ENCODE assay signal across 22 mouse cellular contexts in genomic region chr7:88959332-88960124, GRCm38 (mm10).
DNase-seq lines count a peak whose midpoint lies in the region; ATAC-seq lines count a peak whose summit lies in the region.
"Had no signal": no experiment of that assay in that cellular context is flagged by ENCODE, and none has a peak within 500 bp of the region (broad histone marks: within the 10 kb centered on the region; RNA-seq: fewer than 3 reads in every experiment).

No protein-coding gene starts in this region.

- H3K4me2 ChIP-seq in embryonic facial prominence, embryonic 14.5 days (ENCODE audit: low read depth, low read length) = no peak overlapping the region
- no peak overlapping the region for H3K4me2 ChIP-seq in lung, embryonic 15.5 days
- H3K4me2 ChIP-seq in midbrain, embryonic 12.5 days (replicated peaks) = no peak overlapping the region
- H3K4me2 ChIP-seq in midbrain, embryonic 11.5 days = no peak overlapping the region
- H3K4me2 ChIP-seq: forebrain, embryonic 12.5 days; hindbrain, embryonic 14.5 days had no signal

- no peak overlapping the region for H3K27ac ChIP-seq in embryonic facial prominence, embryonic 14.5 days (replicated peaks; ENCODE audit: low read depth, low read length)
- H3K27ac ChIP-seq in embryonic facial prominence, embryonic 10.5 days (replicated peaks) = no peak overlapping the region
- H3K27ac ChIP-seq in lung, embryonic 15.5 days = no peak overlapping the region
- H3K27ac ChIP-seq in midbrain, embryonic 12.5 days (replicated peaks) = no peak overlapping the region
- no peak overlapping the region for H3K27ac ChIP-seq in midbrain, embryonic 11.5 days (ENCODE audit: low read depth, low read length)
- H3K27ac ChIP-seq: forebrain, embryonic 12.5 days; heart, embryonic 10.5 days; hindbrain, embryonic 10.5 days; hindbrain, embryonic 14.5 days had no signal

- H3K4me1 ChIP-seq in embryonic facial prominence, embryonic 14.5 days (ENCODE audit: control insufficient read depth, insufficient read depth, low read length) = peaks cover 9% of the 10 kb centered on the region; the same call in 1 of the 2 replicates
- H3K4me1 ChIP-seq in embryonic facial prominence, embryonic 10.5 days = peaks cover 7% of the 10 kb centered on the region; the same call in 1 of the 2 replicates
- 0 out of 2 replicates have a peak, but pooled peaks cover 4% of the 10 kb centered on the region for H3K4me1 ChIP-seq in lung, embryonic 15.5 days
- H3K4me1 ChIP-seq in midbrain, embryonic 12.5 days = peaks cover 4% of the 10 kb centered on the region; the same call in 1 of the 2 replicates
- peaks cover 3% of the 10 kb centered on the region; the same call in 1 of the 2 replicates for H3K4me1 ChIP-seq in midbrain, embryonic 11.5 days (ENCODE audit: control insufficient read depth, insufficient read depth, low read length)
- H3K4me1 ChIP-seq: hindbrain, embryonic 10.5 days had no signal

- H3K4me3 ChIP-seq in embryonic facial prominence, embryonic 14.5 days (ENCODE audit: low read depth, low read length) = no peak overlapping the region
- no peak overlapping the region for H3K4me3 ChIP-seq in embryonic facial prominence, embryonic 10.5 days
- H3K4me3 ChIP-seq in lung, embryonic 15.5 days = no peak overlapping the region
- H3K4me3 ChIP-seq in midbrain, embryonic 12.5 days = no peak overlapping the region
- H3K4me3 ChIP-seq in midbrain, embryonic 11.5 days (ENCODE audit: low read depth, low read length) = no peak overlapping the region
- H3K4me3 ChIP-seq: forebrain, embryonic 12.5 days; heart, embryonic 10.5 days; hindbrain, embryonic 10.5 days had no signal

- peak; percentile 81; the same call in 1 of the 2 replicates for ATAC-seq in embryonic facial prominence, embryonic 14.5 days (ENCODE audit: low read depth)
- ATAC-seq in lung, embryonic 15.5 days (ENCODE audit: borderline replicate concordance, extremely low read depth, low FRiP score, low TSS enrichment) = 0 out of 2 replicates have a peak, but pooled peaks have one; percentile 19
- ATAC-seq in midbrain, embryonic 12.5 days (ENCODE audit: low FRiP score, low read depth) = peak; percentile 52; the same call in 1 of the 2 replicates
- ATAC-seq in midbrain, embryonic 11.5 days (ENCODE audit: low FRiP score) = no peak
- ATAC-seq: activated CD4-positive, CD25-positive, alpha-beta regulatory T cell, adult 4 months; forebrain, embryonic 16.5 days; Patski had no signal

- H3K9me3 ChIP-seq in embryonic facial prominence, embryonic 14.5 days (ENCODE audit: control insufficient read depth, low read length) = no peaks in the 10 kb centered on the region
- H3K9me3 ChIP-seq in embryonic facial prominence, embryonic 10.5 days = no peaks in the 10 kb centered on the region
- H3K9me3 ChIP-seq in lung, embryonic 15.5 days = no peaks in the 10 kb centered on the region
- H3K9me3 ChIP-seq in midbrain, embryonic 12.5 days = no peaks in the 10 kb centered on the region
- H3K9me3 ChIP-seq in midbrain, embryonic 11.5 days (ENCODE audit: control insufficient read depth, low read length) = no peaks in the 10 kb centered on the region
- H3K9me3 ChIP-seq: forebrain, embryonic 12.5 days; heart, embryonic 10.5 days; hindbrain, embryonic 10.5 days had no signal

- DNase-seq in embryonic facial prominence, embryonic 14.5 days (ENCODE audit: low spot score) = peak; percentile 70
- no peak for DNase-seq in embryonic facial prominence, embryonic 10.5 days (ENCODE audit: low spot score)
- no peak for DNase-seq in lung, postnatal 14 days
- no peak for DNase-seq in midbrain, embryonic 11.5 days (ENCODE audit: low spot score, missing footprints)
- DNase-seq in lung, postnatal 4 days = peak; percentile 12 to 56
- no peak for DNase-seq in spleen, adult 12 weeks (ENCODE audit: low spot score)
- DNase-seq: adrenal gland, postnatal 14 days; cerebellum, adult 11-12 months; cerebellum, adult 9-10 months; cerebellum, postnatal 25 days; gastrocnemius, postnatal 10 days; heart, adult 18-20 months had no signal

- H3K27me3 ChIP-seq in embryonic facial prominence, embryonic 14.5 days (replicated peaks; ENCODE audit: control insufficient read depth, insufficient read depth, low read length) = no peaks in the 10 kb centered on the region; the same call in 1 of the 2 replicates
- no peaks in the 10 kb centered on the region for H3K27me3 ChIP-seq in embryonic facial prominence, embryonic 10.5 days (replicated peaks; ENCODE audit: low read depth, poor library complexity, severe bottlenecking)
- H3K27me3 ChIP-seq in lung, embryonic 15.5 days = no peaks in the 10 kb centered on the region
- no peaks in the 10 kb centered on the region for H3K27me3 ChIP-seq in midbrain, embryonic 12.5 days
- H3K27me3 ChIP-seq in midbrain, embryonic 11.5 days (ENCODE audit: control insufficient read depth, insufficient read depth, low read length) = no peaks in the 10 kb centered on the region
- H3K27me3 ChIP-seq: CH12.LX; forebrain, embryonic 12.5 days had no signal

- H3K36me3 ChIP-seq in embryonic facial prominence, embryonic 14.5 days (ENCODE audit: control insufficient read depth, insufficient read depth, low read length) = no peaks in the 10 kb centered on the region
- H3K36me3 ChIP-seq in embryonic facial prominence, embryonic 10.5 days (replicated peaks) = no peaks in the 10 kb centered on the region
- H3K36me3 ChIP-seq in lung, embryonic 15.5 days = no peaks in the 10 kb centered on the region
- no peaks in the 10 kb centered on the region for H3K36me3 ChIP-seq in midbrain, embryonic 12.5 days
- no peaks in the 10 kb centered on the region for H3K36me3 ChIP-seq in midbrain, embryonic 11.5 days (ENCODE audit: control insufficient read depth, insufficient read depth, low read length)
- H3K36me3 ChIP-seq: forebrain, embryonic 12.5 days; heart, embryonic 10.5 days; hindbrain, embryonic 10.5 days had no signal

- H3K9ac ChIP-seq in embryonic facial prominence, embryonic 14.5 days (ENCODE audit: low read depth, low read length) = no peak overlapping the region
- H3K9ac ChIP-seq in lung, embryonic 15.5 days = no peak overlapping the region
- no peak overlapping the region for H3K9ac ChIP-seq in midbrain, embryonic 12.5 days (replicated peaks)
- H3K9ac ChIP-seq in midbrain, embryonic 11.5 days (ENCODE audit: low read length) = no peak overlapping the region
- H3K9ac ChIP-seq: forebrain, embryonic 12.5 days; hindbrain, embryonic 14.5 days had no signal

- 52% methylated on average over 6 of the region's 6 CpGs for WGBS in embryonic facial prominence, embryonic 14.5 days
- 59% methylated on average over 6 of the region's 6 CpGs for WGBS in embryonic facial prominence, embryonic 10.5 days
- 18% methylated on average over 6 of the region's 6 CpGs for WGBS in lung, embryonic 15.5 days
- WGBS in midbrain, embryonic 12.5 days = 59% methylated on average over 6 of the region's 6 CpGs
- 59% methylated on average over 6 of the region's 6 CpGs for WGBS in midbrain, embryonic 11.5 days

Comparison
In these comparisons a context has a peak if more than half of its experiments do, and no peak if none do; other contexts are left out.
1. DNase-seq: peak in embryonic facial prominence, embryonic 14.5 days (single experiment) and lung, postnatal 4 days (2 of 2); none in embryonic facial prominence, embryonic 10.5 days (single experiment), lung, postnatal 14 days (single experiment), midbrain, embryonic 11.5 days (single experiment) and spleen, adult 12 weeks (single experiment).